Mouse (Mus musculus): ENCODE results near the gene Wdr74.

Gene Wdr74

DNA sequence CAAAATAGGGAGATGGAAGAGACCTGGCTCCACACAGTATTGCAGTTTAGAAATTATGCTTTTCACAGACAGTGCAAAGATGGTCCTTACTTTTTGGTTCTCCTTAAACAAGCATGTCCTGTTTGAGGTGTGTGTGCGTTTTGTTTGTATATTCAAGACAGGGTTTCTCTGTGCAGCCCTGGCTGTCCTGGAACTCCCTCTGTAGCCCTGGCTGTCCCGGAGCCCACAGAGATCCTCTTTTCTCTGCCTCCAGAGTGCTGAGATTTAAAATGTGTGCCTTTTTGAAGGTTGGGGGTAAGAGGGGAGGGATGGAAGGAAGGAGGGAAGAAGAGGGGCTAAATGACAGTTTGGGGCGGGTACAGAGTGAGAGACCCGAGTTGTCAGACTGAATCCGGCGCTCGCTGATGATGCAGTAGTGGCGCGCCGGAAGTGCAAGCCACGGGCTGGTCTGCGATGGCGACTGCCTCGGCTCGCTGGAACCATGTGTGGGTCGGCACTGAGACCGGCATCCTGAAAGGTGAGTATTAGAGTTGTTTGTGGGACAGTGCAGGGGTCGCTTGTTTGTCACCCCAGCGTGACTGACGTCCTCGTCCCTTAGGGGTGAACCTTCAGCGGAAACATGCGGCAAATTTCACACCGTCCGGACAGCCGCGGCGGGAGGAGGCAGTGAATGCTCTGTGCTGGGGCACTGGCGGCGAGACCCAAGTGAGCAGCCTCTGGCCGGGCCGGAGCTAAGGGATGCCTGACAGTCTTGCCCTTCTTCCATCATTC, at the start of gene Wdr74:
Gene Wdr74 (plus strand): TSS at position 439 of the 771 bp plus-strand sequence.
- peak; percentile 90 for DNase-seq (ENCODE audit: low read depth, low spot score)

DNA sequence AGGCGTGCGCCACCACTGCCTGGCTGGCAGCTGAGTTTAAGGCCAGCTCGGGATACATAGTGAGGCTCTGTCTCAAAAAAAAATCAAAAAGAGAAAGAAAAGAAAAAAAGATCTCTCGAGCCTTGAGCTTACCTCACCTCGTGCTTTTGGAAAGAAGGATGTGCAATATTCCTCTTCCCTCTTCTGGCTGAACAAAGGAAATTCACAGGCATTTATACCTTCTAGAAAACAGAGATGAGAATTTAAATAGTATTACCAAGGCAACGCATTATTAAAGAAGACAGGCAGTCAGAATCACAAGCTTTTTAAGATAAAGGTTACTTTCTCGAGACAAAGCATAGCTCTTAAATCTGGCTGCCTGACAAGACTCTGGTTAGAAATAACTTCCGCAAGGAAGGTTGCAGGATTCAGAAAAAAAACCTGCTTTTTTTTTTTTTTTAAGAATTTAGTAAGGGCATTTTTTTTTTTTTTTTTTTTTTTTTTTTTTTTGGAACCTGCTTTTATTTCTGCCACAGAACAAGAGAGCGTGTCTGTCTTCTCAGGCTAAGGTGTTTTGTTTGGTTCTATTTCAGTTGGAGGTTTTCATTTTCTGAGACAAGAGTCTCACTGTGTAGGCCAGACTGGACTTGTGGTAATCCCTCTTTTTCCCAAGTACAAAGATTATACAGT, 43.6 kb upstream of the Wdr74 start:
- DNase-seq (ENCODE audit: low read depth, low spot score), result no peak

DNA sequence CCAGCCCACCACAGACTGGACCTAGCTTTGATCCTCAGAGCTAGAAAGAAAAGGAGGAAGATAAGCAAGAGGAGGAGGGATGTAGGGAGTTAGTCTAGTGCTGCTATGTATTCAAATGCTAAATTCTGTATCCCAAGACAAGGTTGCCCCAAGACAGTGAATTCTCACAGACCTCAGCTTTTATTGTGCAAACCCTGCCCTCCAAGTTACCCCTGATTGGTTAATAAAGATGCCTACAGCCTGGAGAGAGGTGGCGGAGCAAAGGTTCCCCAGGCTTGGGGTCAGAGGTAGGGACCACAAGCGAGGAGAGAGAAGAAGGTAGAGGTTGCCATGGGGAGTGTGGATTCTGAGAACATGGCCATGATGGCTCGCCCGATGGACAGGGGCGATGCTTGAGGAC, 42.9 kb upstream of the Wdr74 start:
- DNase-seq (ENCODE audit: low read depth, low spot score), result no peak

DNA sequence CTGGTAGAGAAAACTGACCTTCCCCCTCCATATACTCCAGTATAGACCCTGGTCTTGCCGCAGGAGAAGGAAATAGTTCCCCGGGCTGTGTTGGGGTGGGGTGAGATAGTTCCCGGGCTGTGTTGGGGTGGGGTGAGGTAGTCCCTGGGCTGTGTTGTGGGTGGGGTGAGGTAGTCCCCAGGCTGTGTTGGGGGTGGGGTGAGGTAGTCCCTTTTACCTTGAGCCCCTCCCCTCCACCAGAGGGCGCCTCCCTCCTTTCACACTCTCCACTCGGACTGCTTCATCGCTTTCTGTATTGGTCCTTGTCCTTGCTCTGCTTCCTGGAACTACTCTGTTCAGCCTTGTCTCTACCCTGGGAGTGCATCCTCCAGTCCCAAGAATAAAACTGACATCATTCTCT, 40.3 kb upstream of the Wdr74 start:
- no peak for DNase-seq (ENCODE audit: low read depth, low spot score)

DNA sequence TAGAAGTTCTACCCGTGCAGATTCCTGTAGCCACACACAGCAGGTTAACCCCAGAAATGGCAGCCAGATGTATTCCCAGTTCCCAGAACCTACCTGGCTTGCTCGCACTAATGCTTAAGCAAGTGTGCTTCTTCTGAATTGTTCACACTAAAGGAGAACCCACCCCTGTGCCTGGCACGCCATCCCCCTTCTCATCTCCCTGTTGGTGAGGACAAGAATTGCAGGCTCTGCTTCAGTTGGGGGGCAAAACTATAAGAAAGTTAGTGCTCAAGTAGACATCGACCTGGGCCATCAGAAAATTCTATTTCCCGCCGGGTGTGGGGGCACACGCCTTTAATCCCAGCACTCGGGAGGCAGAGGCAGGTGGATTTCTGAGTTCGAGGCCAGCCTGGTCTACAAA, 36.0 kb upstream of the Wdr74 start:
- no peak for DNase-seq (ENCODE audit: low read depth, low spot score)

DNA sequence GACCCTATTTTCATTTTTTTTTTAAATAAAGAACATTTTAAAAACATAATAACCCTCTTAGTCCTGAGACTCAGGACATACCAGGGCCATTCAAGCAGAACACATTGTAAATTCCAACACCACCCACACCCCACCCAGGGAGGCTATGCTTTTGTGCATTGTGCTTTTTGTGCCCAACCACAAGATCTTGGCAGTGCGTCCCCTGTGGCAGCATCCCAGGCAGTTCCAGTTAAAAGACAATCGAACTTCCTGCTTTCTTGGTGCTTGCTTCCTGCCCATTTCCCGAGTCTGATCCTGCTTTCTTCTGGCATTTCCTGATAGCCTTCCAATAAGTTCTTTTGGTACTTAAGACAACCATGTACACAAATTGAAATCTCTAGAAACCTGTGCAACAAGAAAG, 33.2 kb upstream of the Wdr74 start:
- no peak for DNase-seq (ENCODE audit: low read depth, low spot score)

GRCm38 (mm10) chr19:8703571-8703970, 32.1 kb upstream of the Wdr74 start:
- DNase-seq (ENCODE audit: low read depth, low spot score), result no peak

DNA sequence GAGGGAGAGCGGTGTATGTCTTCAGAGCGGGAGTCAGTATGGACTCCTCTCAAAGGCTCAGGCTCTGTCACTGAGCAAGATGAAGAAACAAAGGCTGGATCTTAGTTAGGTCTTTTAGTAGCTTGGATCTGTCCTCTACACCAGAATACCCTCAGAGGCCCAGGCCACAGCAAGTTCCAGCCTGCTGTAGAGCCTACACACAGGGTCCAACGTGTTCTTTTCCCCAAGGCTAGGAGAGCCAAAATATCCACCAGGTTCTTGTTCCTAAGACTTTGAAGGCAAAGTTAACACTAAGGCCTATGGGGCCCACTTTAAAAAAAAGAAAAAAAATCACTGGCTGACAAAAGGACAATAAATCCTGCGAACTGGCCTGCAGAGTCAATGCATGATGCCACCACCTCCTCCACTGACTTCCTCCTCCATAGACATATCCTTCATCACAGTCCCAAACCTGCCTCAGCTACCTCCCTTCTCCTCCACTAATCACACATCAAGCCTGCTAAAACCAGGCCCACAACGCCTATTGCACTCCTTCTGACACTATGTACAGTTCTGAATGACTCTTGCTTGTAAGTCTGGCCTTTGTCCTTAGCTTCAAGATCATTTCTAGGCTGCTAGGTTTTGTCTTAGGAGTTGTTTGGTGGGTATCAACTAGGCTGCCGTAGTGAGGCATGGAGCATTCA, 30.5 kb upstream of the Wdr74 start:
- DNase-seq (ENCODE audit: low read depth, low spot score), result no peak

- no peak for DNase-seq (ENCODE audit: low read depth, low spot score)
Measured at GRCm38 (mm10) chr19:8706132-8706667, 29.4 kb upstream of the Wdr74 start.

GRCm38 (mm10) chr19:8706930-8707329, 28.7 kb upstream of the Wdr74 start:
- no peak for DNase-seq (ENCODE audit: low read depth, low spot score)

DNA sequence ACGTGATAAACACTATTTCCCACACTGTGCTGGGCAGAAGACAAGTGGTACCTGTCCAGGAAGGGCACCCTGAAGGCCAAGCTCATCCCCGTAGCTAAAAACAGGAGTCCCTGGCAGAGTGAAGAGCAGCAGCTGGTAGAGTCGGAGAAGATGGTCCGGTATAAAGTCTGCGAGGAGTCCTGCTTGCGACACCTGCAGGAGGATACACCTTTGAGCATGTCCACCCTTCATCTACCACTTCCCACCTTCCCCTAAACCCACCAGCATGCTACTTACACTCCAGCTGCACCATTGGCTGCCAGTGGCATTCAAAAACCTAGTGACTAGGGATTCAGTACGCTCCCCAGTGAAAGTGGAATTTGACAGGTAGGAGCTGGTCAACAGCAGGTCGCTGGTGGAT, 26.7 kb upstream of the Wdr74 start:
- no peak for DNase-seq (ENCODE audit: low read depth, low spot score)

DNA sequence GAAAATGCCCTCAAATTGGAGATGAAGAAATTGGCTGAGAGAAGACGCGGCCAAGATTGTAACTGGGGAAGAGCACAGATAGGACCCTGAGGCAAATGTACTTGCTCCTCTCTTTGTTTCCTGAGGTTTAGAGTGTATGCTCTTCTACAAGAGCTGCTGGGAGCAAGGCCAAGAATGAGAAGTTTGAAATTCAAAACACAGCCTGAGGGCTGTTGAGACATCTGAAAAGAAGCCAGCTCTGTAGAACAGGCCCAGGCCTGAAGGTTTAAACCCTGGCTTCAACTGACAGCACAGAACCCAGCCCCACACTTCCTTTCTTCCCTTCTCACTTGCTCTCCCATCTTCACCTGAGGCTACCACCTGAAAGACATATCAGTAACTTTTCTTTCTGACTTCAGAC, 25.6 kb upstream of the Wdr74 start:
- DNase-seq (ENCODE audit: low read depth, low spot score), result no peak

DNA sequence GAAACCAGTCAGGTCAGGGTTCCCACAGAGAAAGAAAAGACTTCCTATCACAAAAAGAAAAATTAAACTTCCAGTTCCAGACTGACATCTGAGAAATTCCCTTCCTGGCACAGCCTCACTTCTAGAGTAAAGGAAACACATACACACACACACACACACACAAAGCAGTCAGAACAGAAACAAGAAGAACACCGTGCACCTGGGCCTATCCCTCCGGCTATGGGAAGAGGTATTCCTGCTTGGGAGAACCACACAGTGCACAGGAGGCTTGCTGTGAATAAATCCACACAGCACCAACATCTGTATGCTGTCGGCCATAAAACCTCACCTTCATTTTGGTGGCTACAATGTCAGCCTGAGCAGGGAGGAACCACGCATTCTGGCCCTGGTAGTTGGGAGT, 24.1 kb upstream of the Wdr74 start:
- no peak for DNase-seq (ENCODE audit: low read depth, low spot score)

GRCm38 (mm10) chr19:8711949-8712869, 23.4 kb upstream of the Wdr74 start:
- DNase-seq (ENCODE audit: low read depth, low spot score), result no peak

DNA sequence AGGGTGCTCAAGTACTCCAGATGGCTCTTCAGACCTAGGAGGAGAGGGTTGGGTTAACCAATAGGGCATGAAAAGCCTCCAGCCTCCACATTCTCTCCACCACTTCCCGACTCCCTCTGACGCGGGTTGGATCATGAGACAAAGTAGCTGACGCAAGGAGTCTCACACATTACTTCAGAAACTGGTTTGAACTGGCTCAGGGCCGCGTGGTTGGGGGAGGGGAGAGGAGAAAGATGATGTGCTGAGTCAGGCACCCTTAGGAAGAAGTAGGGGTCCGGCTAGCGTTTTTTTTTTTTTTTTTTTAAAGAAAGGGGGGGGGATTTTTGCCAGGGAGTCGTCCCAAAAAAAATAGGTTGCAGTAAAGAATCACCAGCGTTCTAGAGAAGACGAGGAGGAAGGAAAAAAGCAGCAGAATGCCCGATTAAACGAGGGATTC, 22.7 kb upstream of the Wdr74 start:
- peak; percentile 72 for DNase-seq (ENCODE audit: low read depth, low spot score)

GRCm38 (mm10) chr19:8713306-8713996, 22.2 kb upstream of the Wdr74 start:
- peak; percentile 85 for DNase-seq (ENCODE audit: low read depth, low spot score)

DNA sequence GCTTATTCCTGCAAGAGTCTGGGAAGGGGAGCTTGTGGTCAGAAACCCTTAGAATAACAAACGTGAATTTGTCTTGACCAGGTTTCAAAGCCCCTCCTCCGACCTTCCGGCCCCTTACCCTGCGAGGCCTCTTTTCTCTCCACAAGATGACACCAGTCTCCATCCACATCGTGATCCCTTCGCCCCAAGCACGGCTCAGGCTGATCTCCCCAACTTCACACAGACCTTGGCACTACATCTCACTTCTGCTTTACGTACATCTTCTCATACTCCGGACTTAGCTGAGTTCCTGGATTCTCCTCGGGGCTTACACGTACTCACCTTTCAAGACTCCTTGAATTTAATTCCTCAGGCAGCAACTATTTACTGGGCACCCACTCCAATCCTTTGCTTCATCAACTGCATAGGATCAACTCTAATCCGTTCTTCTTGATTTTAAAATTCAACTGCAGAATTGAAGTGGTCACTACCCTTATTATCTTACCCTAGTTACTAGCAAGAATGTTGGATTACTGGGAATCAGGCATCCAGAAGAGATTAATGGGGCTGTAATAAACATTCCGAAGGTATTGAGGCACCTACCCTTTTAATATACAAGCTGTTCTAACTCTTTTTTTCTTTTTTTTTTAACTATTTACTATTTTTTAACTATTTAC, 21.5 kb upstream of the Wdr74 start:
- DNase-seq (ENCODE audit: low read depth, low spot score), result no peak

- no peak for DNase-seq (ENCODE audit: low read depth, low spot score)
Measured at GRCm38 (mm10) chr19:8714653-8715481, 20.8 kb upstream of the Wdr74 start.

All from embryo, embryonic 11.5 days (tissue).